Mouse (Mus musculus): Measurements from ENCODE around the gene Chid1. TPM values are rescaled to one million over a fixed set of nuclear protein-coding genes. Genes with fewer than 3 reads are reported as not detected.

Chid1 gene
- polyA plus RNA-seq, 1 experiment from 2014 or later = 15.6 TPM

DNA sequence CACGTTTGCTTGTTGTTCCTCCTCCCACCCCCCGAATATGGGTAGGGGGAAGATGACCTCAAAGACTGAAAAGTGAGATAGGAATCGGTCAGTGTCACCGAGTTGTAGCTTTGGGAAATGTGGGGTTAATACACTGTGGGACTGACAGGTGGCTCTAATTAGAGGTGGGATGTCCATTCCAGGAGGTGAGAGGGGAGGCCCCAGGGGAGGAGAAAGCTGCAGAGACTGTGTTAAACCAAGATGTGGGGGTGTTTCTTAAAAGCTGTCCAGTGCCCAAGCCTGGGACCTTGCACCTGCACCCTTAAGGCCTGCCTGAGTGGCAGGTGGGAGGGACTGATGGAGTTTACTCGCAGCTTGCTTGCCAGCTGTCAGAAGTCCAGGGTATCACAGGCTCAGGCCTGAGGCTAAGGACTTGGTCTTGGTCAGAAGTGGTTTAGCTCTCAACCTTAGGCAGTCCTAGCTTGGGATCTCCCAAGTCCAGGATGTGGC is 77.3 kb downstream of the Chid1 start:
- H3K4me2 ChIP-seq (replicated peaks; ENCODE audit: low read depth, low read length) = peak overlapping the region; percentile 89
- H3K27ac ChIP-seq (ENCODE audit: low read length) = peak overlapping the region; percentile 89
- H3K27me3 ChIP-seq (replicated peaks; ENCODE audit: insufficient read depth, low read length) = no peaks in the 10 kb centered on the region; the same call in 1 of the 2 replicates
- peak; percentile 86 for DNase-seq (ENCODE audit: low spot score)
- TF ChIP-seq EP300 (IDR thresholded peaks at IDR 0.05) (no peak), CTCF (IDR thresholded peaks at IDR 0.05) (no peak)
- H3K36me3 ChIP-seq (ENCODE audit: insufficient read depth, low read length) = peaks cover 21% of the 10 kb centered on the region
- H3K4me1 ChIP-seq (ENCODE audit: insufficient read depth, low read depth, low read length) = peaks cover 38% of the 10 kb centered on the region
- 14% methylated on average over 5 of the region's 5 CpGs for WGBS
- H3K9ac ChIP-seq (replicated peaks; ENCODE audit: low read depth) = peak overlapping the region; percentile 65
- H3K9me3 ChIP-seq (ENCODE audit: low read length) = no peaks in the 10 kb centered on the region
- peak; percentile 13 for ATAC-seq
- peak overlapping the region; percentile 55 for H3K4me3 ChIP-seq (ENCODE audit: low read depth, low read length)

DNA sequence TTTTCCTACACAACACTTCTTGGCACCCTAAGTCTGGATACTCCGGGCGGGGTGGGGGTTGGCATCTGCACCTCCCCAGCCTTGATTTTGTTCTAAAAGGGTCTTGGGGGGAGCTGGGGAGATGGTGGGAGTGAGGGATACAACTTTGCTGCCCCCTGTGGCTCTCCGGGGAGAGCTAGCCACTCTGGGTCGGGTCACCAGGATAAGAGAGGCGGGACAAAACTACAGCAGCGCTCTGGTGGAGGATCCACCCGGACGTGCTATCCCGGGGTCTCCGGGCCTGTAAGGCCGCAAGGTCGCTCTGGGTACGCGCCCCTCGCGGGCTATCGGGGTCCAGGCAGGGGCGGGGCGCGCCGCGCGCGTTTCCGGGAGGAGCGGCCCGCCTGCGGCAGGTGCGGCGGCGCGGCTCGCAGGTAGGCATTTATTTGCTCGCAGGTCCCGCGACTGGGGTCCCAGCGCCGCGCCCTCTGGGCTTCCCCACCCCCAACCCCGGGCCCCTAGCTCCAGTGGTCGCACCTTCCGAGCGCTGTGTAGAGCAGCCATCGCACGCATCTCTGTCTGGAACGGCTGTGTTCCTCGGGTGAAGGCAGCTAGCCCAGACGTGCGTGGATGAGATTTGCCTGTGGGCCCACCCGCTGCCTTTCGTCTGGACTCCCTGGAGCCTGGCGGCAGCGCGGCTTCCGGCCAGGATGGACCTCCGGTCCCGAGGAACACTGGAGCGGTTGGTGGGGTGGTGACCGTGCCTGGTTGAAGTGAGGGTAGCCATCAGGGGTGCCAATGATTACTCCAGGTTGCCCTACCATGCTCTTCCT is 77.9 kb downstream of the Chid1 start:
- Histone ChIP-seq H3K9me3 (ENCODE audit: low read length) (no peaks in the 10 kb centered on the region), H3K36me3 (ENCODE audit: insufficient read depth, low read length) (peaks cover 22% of the 10 kb centered on the region), H3K4me3 (ENCODE audit: low read depth, low read length) (peak overlapping the region; percentile 55), H3K27ac (ENCODE audit: low read length) (peak overlapping the region; percentile 89), H3K27me3 (replicated peaks; ENCODE audit: insufficient read depth, low read length) (no peaks in the 10 kb centered on the region; the same call in 1 of the 2 replicates), H3K4me1 (ENCODE audit: insufficient read depth, low read depth, low read length) (peaks cover 37% of the 10 kb centered on the region), H3K9ac (replicated peaks; ENCODE audit: low read depth) (peak overlapping the region; percentile 65), H3K4me2 (replicated peaks; ENCODE audit: low read depth, low read length) (peak overlapping the region; percentile 89)
- peak; percentile 12 for ATAC-seq
- TF ChIP-seq CTCF (IDR thresholded peaks at IDR 0.05) = peak; percentile 47
- no peak for TF ChIP-seq EP300 (IDR thresholded peaks at IDR 0.05)
- peak; percentile 69 for DNase-seq (ENCODE audit: low spot score)
- WGBS = 2% methylated on average over 36 of the region's 59 CpGs

DNA sequence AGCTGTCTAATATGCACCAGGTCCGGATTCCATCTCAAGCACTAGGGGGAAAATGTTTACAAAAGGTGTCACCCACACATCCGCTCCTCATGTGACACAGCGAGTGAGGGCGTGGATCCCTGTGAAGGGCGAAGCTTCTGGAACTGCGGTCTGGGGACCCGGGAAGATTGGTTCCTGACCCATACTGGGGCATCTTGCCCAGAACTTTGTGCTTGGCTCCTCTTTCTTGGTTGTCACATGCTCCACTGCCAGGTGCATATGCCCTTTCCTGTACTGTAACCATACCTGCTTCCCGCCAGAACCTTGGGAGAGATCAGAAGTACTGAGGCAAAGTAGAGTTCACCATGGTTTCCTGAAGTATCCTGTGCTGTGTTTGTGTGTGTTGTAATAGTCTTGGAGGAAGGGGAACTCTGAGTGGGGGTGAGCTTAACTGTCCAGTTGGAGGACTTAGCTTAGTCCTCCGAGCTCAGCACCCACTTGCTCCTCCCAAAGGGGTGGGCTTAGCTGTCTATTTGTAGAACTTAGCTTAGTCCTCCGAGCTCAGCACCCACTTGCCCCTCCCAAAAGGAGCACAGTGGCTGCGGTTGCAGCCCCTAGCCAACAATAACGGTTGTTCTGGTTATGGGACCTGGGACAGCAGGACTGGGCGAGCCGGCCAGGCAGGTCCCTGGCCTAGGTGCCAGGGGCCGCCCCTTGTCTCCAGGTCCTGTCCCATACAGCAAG is 79.1 kb downstream of the Chid1 start, which contains the start of gene Cracr2b:
Gene Cracr2b, plus strand, starts transcription at position 704 of the 723 bp plus-strand sequence.
- TF ChIP-seq CTCF (IDR thresholded peaks at IDR 0.05) = 0 out of 2 replicates have a peak, but pooled peaks have one; percentile 2
- no peak for TF ChIP-seq EP300 (IDR thresholded peaks at IDR 0.05)
- H3K27me3 ChIP-seq (replicated peaks; ENCODE audit: insufficient read depth, low read length) = no peaks in the 10 kb centered on the region; the same call in 1 of the 2 replicates
- H3K9ac ChIP-seq (replicated peaks; ENCODE audit: low read depth) = peak within 1 kb of the TSS; percentile 65
- peak within 1 kb of the TSS; percentile 89 for H3K4me2 ChIP-seq (replicated peaks; ENCODE audit: low read depth, low read length)
- peaks cover 41% of the 10 kb centered on the region for H3K4me1 ChIP-seq (ENCODE audit: insufficient read depth, low read depth, low read length)
- peak within 1 kb of the TSS; percentile 89 for H3K27ac ChIP-seq (ENCODE audit: low read length)
- ATAC-seq (peak; percentile 24), DNase-seq (ENCODE audit: low spot score) (peak; percentile 82)
- H3K4me3 ChIP-seq (ENCODE audit: low read depth, low read length) = peak within 1 kb of the TSS; percentile 55
- H3K36me3 ChIP-seq (ENCODE audit: insufficient read depth, low read length) = peaks cover 22% of the 10 kb centered on the region
- H3K9me3 ChIP-seq (ENCODE audit: low read length) = no peaks in the 10 kb centered on the region
- 31% methylated on average over 15 of the region's 15 CpGs for WGBS

DNA sequence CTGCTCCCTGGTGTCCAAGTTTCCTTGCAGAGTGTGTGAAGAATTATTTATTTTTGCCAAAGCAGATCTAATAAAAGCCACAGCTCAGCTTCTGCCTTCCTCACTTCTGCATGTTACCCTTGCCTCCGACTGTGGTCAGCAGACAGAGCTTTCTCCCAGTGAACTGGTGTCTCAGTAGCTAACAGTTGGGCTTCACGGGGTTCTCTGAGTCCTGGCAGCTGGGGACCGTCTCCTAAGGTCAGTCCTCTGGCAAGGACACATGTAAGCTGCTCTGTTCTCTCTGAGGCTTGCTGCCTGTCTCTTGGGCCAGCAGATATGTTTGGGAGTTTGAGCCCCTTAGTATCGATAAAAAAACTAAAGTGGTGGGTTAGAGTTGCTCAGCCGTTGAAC is 79.7 kb downstream of the Chid1 start:
- H3K9me3 ChIP-seq (ENCODE audit: low read length) = no peaks in the 10 kb centered on the region
- ATAC-seq = no peak
- 42% methylated on average over 5 of the region's 5 CpGs for WGBS
- H3K36me3 ChIP-seq (ENCODE audit: insufficient read depth, low read length) = peaks cover 22% of the 10 kb centered on the region
- H3K9ac ChIP-seq (replicated peaks; ENCODE audit: low read depth) = no peak overlapping the region
- H3K4me3 ChIP-seq (ENCODE audit: low read depth, low read length) = no peak overlapping the region
- no peaks in the 10 kb centered on the region; the same call in 1 of the 2 replicates for H3K27me3 ChIP-seq (replicated peaks; ENCODE audit: insufficient read depth, low read length)
- H3K4me2 ChIP-seq (replicated peaks; ENCODE audit: low read depth, low read length) = no peak overlapping the region
- TF ChIP-seq EP300 (IDR thresholded peaks at IDR 0.05) (no peak), CTCF (IDR thresholded peaks at IDR 0.05) (no peak)
- H3K27ac ChIP-seq (ENCODE audit: low read length) = 0 out of 2 replicates have a peak overlapping the region, but pooled peaks have one; percentile 4
- DNase-seq (ENCODE audit: low spot score) = peak; percentile 20
- H3K4me1 ChIP-seq (ENCODE audit: insufficient read depth, low read depth, low read length) = peaks cover 40% of the 10 kb centered on the region

DNA sequence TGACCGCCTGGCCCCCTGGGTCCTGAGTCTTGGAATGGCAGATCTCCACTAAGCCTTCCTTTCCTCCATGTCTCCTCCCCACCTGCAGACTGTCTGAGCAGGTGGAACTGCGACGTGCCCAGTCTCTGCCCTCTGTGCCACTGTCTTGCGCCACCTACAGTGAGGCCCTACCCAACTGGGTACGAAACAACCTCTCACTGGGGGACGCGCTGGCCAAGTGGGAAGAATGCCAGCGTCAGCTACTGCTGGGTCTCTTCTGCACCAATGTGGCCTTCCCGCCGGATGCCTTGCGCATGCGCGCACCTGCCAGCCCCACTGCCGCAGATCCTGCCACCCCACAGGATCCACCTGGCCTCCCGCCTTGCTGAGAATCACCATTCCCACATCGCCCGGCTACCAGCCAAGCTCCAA is 80.4 kb downstream of the Chid1 start:
- peak; percentile 5 for DNase-seq (ENCODE audit: low spot score)
- H3K36me3 ChIP-seq (ENCODE audit: insufficient read depth, low read length) = peaks cover 22% of the 10 kb centered on the region
- no peak for ATAC-seq
- no peak for TF ChIP-seq EP300 (IDR thresholded peaks at IDR 0.05)
- no peak for TF ChIP-seq CTCF (IDR thresholded peaks at IDR 0.05)
- no peaks in the 10 kb centered on the region; the same call in 1 of the 2 replicates for H3K27me3 ChIP-seq (replicated peaks; ENCODE audit: insufficient read depth, low read length)
- no peak overlapping the region for H3K27ac ChIP-seq (ENCODE audit: low read length)
- peaks cover 39% of the 10 kb centered on the region for H3K4me1 ChIP-seq (ENCODE audit: insufficient read depth, low read depth, low read length)
- WGBS = 89% methylated on average over 17 of the region's 17 CpGs
- H3K9me3 ChIP-seq (ENCODE audit: low read length) = no peaks in the 10 kb centered on the region
- no peak overlapping the region for H3K4me2 ChIP-seq (replicated peaks; ENCODE audit: low read depth, low read length)
- H3K4me3 ChIP-seq (ENCODE audit: low read depth, low read length) = no peak overlapping the region
- H3K9ac ChIP-seq (replicated peaks; ENCODE audit: low read depth) = no peak overlapping the region

DNA sequence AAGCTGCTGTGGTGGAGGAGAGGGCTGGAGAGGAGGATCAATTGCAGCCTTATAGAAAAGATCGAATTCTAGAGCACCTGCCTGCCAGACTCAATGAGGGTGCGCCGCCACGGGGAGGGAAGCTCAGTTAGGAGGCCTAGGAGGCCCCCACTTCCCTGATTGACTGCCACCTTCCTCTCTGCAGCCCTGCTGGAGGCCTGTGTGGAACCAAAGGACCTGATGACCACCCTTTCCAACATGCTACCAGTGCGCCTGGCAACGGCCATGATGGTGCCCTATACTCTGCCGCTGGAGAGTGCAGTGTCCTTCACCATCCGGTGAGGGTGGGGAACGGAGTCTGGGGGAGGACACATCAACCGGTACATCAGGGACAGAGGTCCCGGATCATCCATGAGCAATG is 81.0 kb downstream of the Chid1 start:
- WGBS = 90% methylated on average over 10 of the region's 11 CpGs
- H3K27me3 ChIP-seq (replicated peaks; ENCODE audit: insufficient read depth, low read length) = no peaks in the 10 kb centered on the region; the same call in 1 of the 2 replicates
- peaks cover 22% of the 10 kb centered on the region for H3K36me3 ChIP-seq (ENCODE audit: insufficient read depth, low read length)
- no peak overlapping the region for H3K4me2 ChIP-seq (replicated peaks; ENCODE audit: low read depth, low read length)
- ATAC-seq (no peak), DNase-seq (ENCODE audit: low spot score) (no peak)
- TF ChIP-seq CTCF (IDR thresholded peaks at IDR 0.05) = no peak
- TF ChIP-seq EP300 (IDR thresholded peaks at IDR 0.05) = no peak
- H3K4me3 ChIP-seq (ENCODE audit: low read depth, low read length) = no peak overlapping the region
- no peak overlapping the region for H3K9ac ChIP-seq (replicated peaks; ENCODE audit: low read depth)
- H3K9me3 ChIP-seq (ENCODE audit: low read length) = no peaks in the 10 kb centered on the region
- peaks cover 36% of the 10 kb centered on the region for H3K4me1 ChIP-seq (ENCODE audit: insufficient read depth, low read depth, low read length)
- H3K27ac ChIP-seq (ENCODE audit: low read length) = no peak overlapping the region
